Mouse (Mus musculus) layer of hippocampus, adult 18-20 months (tissue): ENCODE measurements around the gene Nup153. TPM values are rescaled to one million over a fixed set of nuclear protein-coding genes. Genes with fewer than 3 reads are reported as not detected.

Experiments
- DNase-seq, 2 experiments: peaks; one replicate each; pipeline ENCODE4 v3.0.0; 2022; ENCODE audit warnings: low spot score in 2 of 2
- total RNA-seq, 2 experiments: library from RNA; stranded (reverse); gene quantifications; 2 replicates each; pipeline ENCODE4 v1.2.3; 2021

Gene Nup153
- total RNA-seq, 2 experiments from 2014 or later = 57.5 to 58.6 TPM

GRCm38 (mm10) chr13:46729998-46730397 lies 2.3 kb upstream of the Nup153 start:
- DNase-seq = no peak

GRCm38 (mm10) chr13:46728411-46728810 lies 671 bp upstream of the Nup153 start:
- DNase-seq = no peak

GRCm38 (mm10) chr13:46727038-46727836 lies 503 bp downstream of the Nup153 start:
- DNase-seq = peak in 1 of 2 experiments; percentile 46

GRCm38 (mm10) chr13:46726288-46727037 lies 1.3 kb downstream of the Nup153 start:
- no peak for DNase-seq

GRCm38 (mm10) chr13:46725227-46725626 lies 2.5 kb downstream of the Nup153 start:
- no peak for DNase-seq

- DNase-seq = no peak
These were observed 3.4 kb downstream of the Nup153 start for GRCm38 (mm10) chr13:46724371-46724770.

GRCm38 (mm10) chr13:46721009-46721408 lies 6.7 kb downstream of the Nup153 start:
- DNase-seq = no peak

GRCm38 (mm10) chr13:46718893-46719400 lies 8.8 kb downstream of the Nup153 start:
- DNase-seq = no peak

- no peak for DNase-seq
These were observed 11.6 kb downstream of the Nup153 start for GRCm38 (mm10) chr13:46715976-46716639.

GRCm38 (mm10) chr13:46713486-46713885 lies 14.3 kb downstream of the Nup153 start:
- DNase-seq = no peak

GRCm38 (mm10) chr13:46703138-46703537 lies 24.6 kb downstream of the Nup153 start:
- DNase-seq = no peak

GRCm38 (mm10) chr13:46701486-46701885 lies 26.3 kb downstream of the Nup153 start:
- no peak for DNase-seq

GRCm38 (mm10) chr13:46699372-46699771 lies 28.4 kb downstream of the Nup153 start:
- DNase-seq = no peak

- no peak for DNase-seq
These were observed 31.0 kb downstream of the Nup153 start for GRCm38 (mm10) chr13:46696788-46697187.

- DNase-seq = no peak
These were observed 31.8 kb downstream of the Nup153 start for GRCm38 (mm10) chr13:46695932-46696331.

- no peak for DNase-seq
These were observed 32.3 kb downstream of the Nup153 start for GRCm38 (mm10) chr13:46695296-46695908.

GRCm38 (mm10) chr13:46690559-46691241 lies 37.0 kb downstream of the Nup153 start:
- no peak for DNase-seq

- DNase-seq = no peak
These were observed 44.4 kb downstream of the Nup153 start for GRCm38 (mm10) chr13:46683370-46683769.

- no peak for DNase-seq
These were observed 44.8 kb downstream of the Nup153 start for GRCm38 (mm10) chr13:46682921-46683320.

- DNase-seq = no peak
These were observed 50.0 kb downstream of the Nup153 start for GRCm38 (mm10) chr13:46677721-46678120.

GRCm38 (mm10) chr13:46674601-46675000 lies 53.1 kb downstream of the Nup153 start:
- DNase-seq = no peak
